Mouse (Mus musculus): ENCODE data around the gene Usp6nl.
A peak's percentile ranks its signal among the peaks of the same experiment; 100 is the strongest.

Usp6nl gene

GRCm38 (mm10) chr2:6471110-6471611 is 148.7 kb downstream of the Usp6nl start:
- DNase-seq (ENCODE audit: low spot score) = no peak

DNA sequence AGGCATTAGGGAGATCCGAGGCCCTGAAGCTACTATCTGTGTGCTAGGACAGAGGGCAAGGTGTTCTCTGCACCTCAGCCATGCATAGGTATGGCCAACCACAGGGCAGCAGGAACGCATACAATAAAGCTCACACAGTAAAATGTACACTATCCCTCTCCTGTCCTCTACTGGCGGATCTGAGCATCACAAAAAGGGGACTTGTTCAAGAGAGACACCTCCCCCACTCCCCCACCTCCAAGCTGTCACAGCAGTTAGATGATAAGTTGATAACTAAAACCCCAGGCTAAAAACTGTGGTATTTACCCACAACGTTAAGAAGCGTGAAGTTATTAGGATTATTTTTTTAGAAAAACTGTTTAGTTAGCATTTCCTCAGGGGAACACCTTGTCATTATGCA is 151.4 kb downstream of the Usp6nl start:
- DNase-seq (ENCODE audit: low spot score) = no peak

GRCm38 (mm10) chr2:6477884-6478283 is 155.4 kb downstream of the Usp6nl start:
- DNase-seq (ENCODE audit: low spot score) = no peak

DNA sequence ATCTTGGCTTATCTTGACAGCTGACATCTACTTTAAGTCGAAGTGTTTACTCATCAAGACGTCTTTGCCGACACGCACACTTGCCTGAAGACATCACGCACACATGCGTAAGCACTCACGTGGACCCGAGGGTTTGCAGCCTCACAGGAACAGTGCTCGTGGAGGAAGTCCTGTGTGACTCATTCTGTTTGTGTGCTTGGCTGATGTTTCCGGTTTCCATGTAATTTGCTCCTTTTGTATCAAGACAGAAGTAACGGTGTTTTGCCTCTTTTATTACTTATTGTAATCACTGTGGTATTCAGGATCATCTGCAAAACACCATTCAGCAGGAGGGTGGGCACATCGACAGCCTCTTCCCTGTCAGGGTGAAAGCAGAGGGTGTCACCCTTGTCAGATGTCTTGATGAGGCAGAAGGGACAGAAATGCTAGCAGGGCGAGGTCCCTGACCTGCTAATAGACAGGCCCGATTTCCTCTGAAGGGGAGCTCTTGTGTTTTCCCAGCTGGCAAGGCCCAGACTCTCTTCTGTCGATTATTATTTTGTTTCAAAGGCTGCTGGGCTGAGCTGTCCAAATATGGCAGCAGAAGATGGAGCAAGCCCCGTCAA is 156.0 kb downstream of the Usp6nl start:
- no peak for DNase-seq (ENCODE audit: low spot score)

DNA sequence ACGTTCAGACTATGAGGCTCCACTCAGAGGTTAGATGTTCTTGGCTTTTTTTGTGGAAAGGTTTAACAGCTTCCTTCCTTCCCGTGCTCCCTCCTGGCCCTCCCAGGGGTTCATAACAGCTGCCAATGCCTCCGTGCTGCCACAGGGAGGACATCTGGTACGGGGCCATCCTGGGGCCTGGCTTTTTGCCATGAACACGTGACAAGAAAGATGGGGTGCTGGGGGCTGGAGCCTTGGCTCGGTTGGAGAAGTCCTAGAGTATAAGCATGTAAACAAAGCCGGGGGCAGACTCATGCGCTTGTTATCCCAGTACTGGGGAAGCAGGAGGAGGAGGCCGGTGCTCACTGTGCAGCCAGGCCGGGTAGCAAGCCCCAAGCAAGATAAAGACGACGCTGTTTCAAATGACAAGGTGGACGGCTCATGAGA is 156.5 kb downstream of the Usp6nl start:
- DNase-seq (ENCODE audit: low spot score) = no peak

GRCm38 (mm10) chr2:6479620-6480019 is 157.2 kb downstream of the Usp6nl start:
- DNase-seq (ENCODE audit: low spot score) = no peak

- no peak for DNase-seq (ENCODE audit: low spot score)
Observed at GRCm38 (mm10) chr2:6481966-6482365, 159.5 kb downstream of the Usp6nl start.

DNA sequence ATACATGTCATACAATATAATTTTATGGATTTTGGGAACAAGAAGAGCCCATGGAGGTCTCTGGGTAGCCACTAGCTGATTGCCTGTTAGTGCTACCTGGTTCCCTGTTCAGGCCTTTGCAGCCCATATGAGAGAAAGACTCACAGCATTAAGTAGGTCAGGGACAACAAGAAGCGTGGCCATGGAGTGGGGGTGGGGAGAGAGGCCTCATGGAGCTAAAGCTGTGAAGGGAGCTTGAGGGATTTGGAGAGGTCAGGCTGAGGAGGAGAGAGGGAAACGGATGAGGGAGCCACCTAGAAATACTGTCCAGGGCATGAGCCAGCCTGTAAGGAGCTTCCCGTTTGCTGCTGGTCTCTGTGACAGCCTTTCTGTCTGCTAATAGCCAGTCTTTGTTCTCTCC is 159.9 kb downstream of the Usp6nl start:
- DNase-seq (ENCODE audit: low spot score) = peak; percentile 58

DNA sequence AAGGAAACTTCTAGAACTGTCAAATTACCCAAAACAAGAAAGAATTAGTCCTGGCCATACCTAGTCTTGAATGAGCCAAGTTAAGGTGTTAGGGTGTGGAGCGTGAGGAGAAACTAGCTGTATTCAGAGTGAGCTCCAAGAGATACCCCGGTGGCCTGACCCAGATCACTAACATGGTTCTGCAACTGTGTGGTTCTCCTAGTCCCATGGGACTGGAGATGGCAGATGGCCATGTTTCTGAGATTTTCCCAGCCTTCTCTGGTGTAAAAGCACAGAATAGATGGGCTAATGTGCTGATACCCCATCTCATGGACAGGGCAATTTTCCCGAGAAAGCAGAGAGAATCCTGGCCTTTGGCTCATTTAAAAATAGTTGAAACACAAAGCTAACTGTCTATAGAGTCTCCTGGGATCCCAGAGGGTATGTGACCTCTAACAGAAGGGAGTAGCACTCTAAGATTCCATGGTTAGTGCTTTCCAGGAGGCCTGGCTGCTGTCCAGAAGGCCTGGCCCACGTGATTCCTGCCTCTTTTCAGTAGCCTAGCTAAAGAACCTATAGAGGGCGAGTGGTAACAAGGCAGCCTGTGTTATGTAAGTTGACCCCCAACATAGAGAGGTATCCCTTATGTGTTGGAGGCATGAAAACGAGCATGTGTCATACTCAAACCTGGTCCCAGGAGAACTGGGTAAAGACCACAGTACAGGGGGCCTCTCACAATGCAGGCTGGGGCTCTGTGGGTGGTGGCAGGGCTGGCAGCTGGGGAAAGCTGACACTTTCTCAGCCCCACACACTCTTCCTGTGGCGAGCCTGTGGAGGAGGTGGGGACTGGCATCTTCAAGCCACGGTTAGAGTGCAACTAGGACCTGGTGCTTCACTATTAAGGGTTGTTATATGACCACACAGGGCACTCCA is 160.9 kb downstream of the Usp6nl start:
- peak; percentile 40 for DNase-seq (ENCODE audit: low spot score)

GRCm38 (mm10) chr2:6484179-6484578 is 161.7 kb downstream of the Usp6nl start:
- no peak for DNase-seq (ENCODE audit: low spot score)

- DNase-seq (ENCODE audit: low spot score) = no peak
Observed at GRCm38 (mm10) chr2:6487566-6488488, 165.4 kb downstream of the Usp6nl start.

GRCm38 (mm10) chr2:6488489-6489056 is 166.1 kb downstream of the Usp6nl start:
- DNase-seq (ENCODE audit: low spot score) = no peak

DNA sequence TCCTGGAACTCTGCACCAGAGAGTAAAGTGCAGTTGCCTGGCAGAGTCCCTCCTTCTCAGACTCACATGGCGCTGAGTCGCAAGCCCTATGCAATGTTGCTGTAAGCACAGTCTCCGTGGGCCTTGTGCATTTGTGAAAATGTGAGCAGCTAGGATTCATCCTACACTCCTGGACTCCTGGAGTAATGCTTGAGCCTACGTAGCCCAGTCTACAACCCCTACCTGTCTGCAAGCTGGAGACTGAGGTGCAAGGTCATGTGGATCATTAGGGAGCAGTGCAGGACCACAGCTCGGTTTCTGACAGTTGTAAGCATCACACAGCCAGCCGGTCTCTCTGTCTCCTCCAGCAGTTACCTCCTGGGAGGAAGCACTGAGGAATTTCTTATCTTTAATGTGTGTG is 167.6 kb downstream of the Usp6nl start:
- no peak for DNase-seq (ENCODE audit: low spot score)

DNA sequence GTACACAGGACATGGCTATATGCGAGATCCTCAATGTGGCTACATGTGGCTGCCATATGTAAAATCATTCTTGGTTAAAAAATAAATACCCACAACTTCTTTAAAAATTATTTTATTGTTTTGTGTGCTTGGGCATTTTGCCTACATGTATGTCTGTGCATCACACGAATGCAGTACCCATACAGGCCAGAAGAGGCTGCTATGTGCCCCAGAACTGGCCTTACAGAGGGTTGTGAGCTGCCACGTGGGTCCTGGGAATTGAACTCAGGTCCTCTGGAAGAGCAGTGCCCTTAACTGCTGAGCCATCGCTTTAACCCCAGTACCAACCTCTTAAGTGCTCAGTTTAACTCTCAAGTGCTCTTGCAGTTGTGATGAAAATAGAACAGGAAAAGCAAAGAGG is 168.4 kb downstream of the Usp6nl start:
- DNase-seq (ENCODE audit: low spot score) = no peak

DNA sequence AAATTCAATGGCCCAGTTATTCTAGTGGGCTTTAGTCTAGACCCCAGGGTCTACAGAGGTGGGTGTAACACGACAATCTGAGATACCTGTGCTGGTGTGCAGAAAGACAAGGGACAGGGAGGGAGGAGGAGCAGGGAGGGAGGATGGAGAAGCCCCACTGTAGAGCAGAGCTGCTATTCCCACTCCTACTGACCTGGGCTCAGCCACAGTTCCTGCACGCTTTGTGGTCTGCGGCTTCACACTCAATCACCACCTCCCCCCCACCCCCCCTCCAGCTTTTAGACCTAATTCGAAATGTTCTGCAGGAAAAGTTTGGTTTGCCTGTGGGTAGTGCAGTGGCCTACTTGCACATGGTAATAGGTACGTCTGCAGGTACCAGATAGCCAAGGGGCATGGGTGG is 171.4 kb downstream of the Usp6nl start:
- DNase-seq (ENCODE audit: low spot score) = no peak
